In genomic region chr14:76416366-76417040, GRCm38 (mm10) we compare ENCODE assay signal across 7 mouse cellular contexts. TPM values are rescaled to one million over a fixed set of nuclear protein-coding genes. Genes with fewer than 3 reads are reported as not detected.
DNase-seq lines count a peak whose midpoint lies in the region; ATAC-seq and TF ChIP-seq lines count a peak whose summit lies in the region.

No protein-coding gene starts in this region.

- peak overlapping the region; percentile 89 for H3K4me2 ChIP-seq in lung, embryonic 15.5 days
- H3K4me2 ChIP-seq in forebrain, embryonic 12.5 days, result peak overlapping the region; percentile 89
- H3K4me2 ChIP-seq in intestine, postnatal 0 days (replicated peaks; ENCODE audit: low read depth), result peak overlapping the region; percentile 89
- H3K4me2 ChIP-seq in neural tube, embryonic 14.5 days (ENCODE audit: low read depth, low read length), result peak overlapping the region; percentile 94

- peak overlapping the region; percentile 99; the same call in 1 of the 2 replicates for H3K27ac ChIP-seq in lung, embryonic 15.5 days
- peak overlapping the region; percentile 100 for H3K27ac ChIP-seq in forebrain, embryonic 12.5 days
- peak overlapping the region; percentile 97; the same call in 1 of the 2 replicates for H3K27ac ChIP-seq in intestine, postnatal 0 days (ENCODE audit: low read depth, low read length)
- H3K27ac ChIP-seq in neural tube, embryonic 14.5 days (ENCODE audit: low read depth, low read length), result peak overlapping the region; percentile 100

- WGBS in lung, embryonic 15.5 days, result 41% methylated on average over 27 of the region's 27 CpGs
- WGBS in forebrain, embryonic 12.5 days, result 46% methylated on average over 27 of the region's 27 CpGs
- WGBS in intestine, postnatal 0 days, result 48% methylated on average over 27 of the region's 27 CpGs
- WGBS in neural tube, embryonic 14.5 days, result 42% methylated on average over 27 of the region's 27 CpGs

- peak; percentile 14; the same call in 1 of the 2 replicates for TF ChIP-seq CTCF in intestine, postnatal 0 days (IDR thresholded peaks at IDR 0.05; ENCODE audit: low read depth)

- no peak for ATAC-seq in lung, embryonic 15.5 days (ENCODE audit: borderline replicate concordance, extremely low read depth, low FRiP score, low TSS enrichment)
- ATAC-seq in forebrain, embryonic 12.5 days (ENCODE audit: low FRiP score), result no peak
- ATAC-seq in intestine, postnatal 0 days, result no peak
- ATAC-seq in neural tube, embryonic 14.5 days (ENCODE audit: low read depth), result no peak

- H3K27me3 ChIP-seq in lung, embryonic 15.5 days, result no peaks in the 10 kb centered on the region
- H3K27me3 ChIP-seq in forebrain, embryonic 12.5 days, result no peaks in the 10 kb centered on the region
- no peaks in the 10 kb centered on the region for H3K27me3 ChIP-seq in intestine, postnatal 0 days (replicated peaks; ENCODE audit: control insufficient read depth, insufficient read depth, low read length)
- no peaks in the 10 kb centered on the region; the same call in 1 of the 2 replicates for H3K27me3 ChIP-seq in neural tube, embryonic 14.5 days (ENCODE audit: control insufficient read depth, insufficient read depth, low read length)

- H3K9ac ChIP-seq in lung, embryonic 15.5 days, result peak overlapping the region; percentile 80
- peak overlapping the region; percentile 100 for H3K9ac ChIP-seq in forebrain, embryonic 12.5 days
- H3K9ac ChIP-seq in intestine, postnatal 0 days (ENCODE audit: low read depth, low read length), result peak overlapping the region; percentile 95
- H3K9ac ChIP-seq in neural tube, embryonic 14.5 days (replicated peaks; ENCODE audit: low read depth, low read length), result peak overlapping the region; percentile 98

- H3K4me1 ChIP-seq in lung, embryonic 15.5 days, result peaks cover 53% of the 10 kb centered on the region
- H3K4me1 ChIP-seq in forebrain, embryonic 12.5 days, result peaks cover 56% of the 10 kb centered on the region
- 0 out of 2 replicates have a peak, but pooled peaks cover 5% of the 10 kb centered on the region for H3K4me1 ChIP-seq in intestine, postnatal 0 days (replicated peaks; ENCODE audit: control insufficient read depth, insufficient read depth, low read length)
- peaks cover 48% of the 10 kb centered on the region for H3K4me1 ChIP-seq in neural tube, embryonic 14.5 days (ENCODE audit: control insufficient read depth, insufficient read depth, low read length)

- H3K4me3 ChIP-seq in lung, embryonic 15.5 days, result peak overlapping the region; percentile 94
- peak overlapping the region; percentile 99 for H3K4me3 ChIP-seq in forebrain, embryonic 12.5 days (replicated peaks)
- H3K4me3 ChIP-seq in intestine, postnatal 0 days (ENCODE audit: low read depth, low read length), result peak overlapping the region; percentile 81
- H3K4me3 ChIP-seq in neural tube, embryonic 14.5 days (ENCODE audit: low read depth, low read length), result peak overlapping the region; percentile 95

- no peaks in the 10 kb centered on the region for H3K9me3 ChIP-seq in lung, embryonic 15.5 days
- H3K9me3 ChIP-seq in forebrain, embryonic 12.5 days, result no peaks in the 10 kb centered on the region
- no peaks in the 10 kb centered on the region for H3K9me3 ChIP-seq in intestine, postnatal 0 days (ENCODE audit: control insufficient read depth)
- no peaks in the 10 kb centered on the region for H3K9me3 ChIP-seq in neural tube, embryonic 14.5 days (ENCODE audit: control insufficient read depth, low read length)

- DNase-seq in lung, postnatal 10 days, result no peak
- no peak for DNase-seq in spleen, adult 18-20 months
- DNase-seq in ovary, postnatal 36 days (ENCODE audit: low spot score), result no peak

- H3K36me3 ChIP-seq in lung, embryonic 15.5 days, result peaks cover 13% of the 10 kb centered on the region
- peaks cover 37% of the 10 kb centered on the region for H3K36me3 ChIP-seq in forebrain, embryonic 12.5 days (replicated peaks)
- H3K36me3 ChIP-seq in intestine, postnatal 0 days (ENCODE audit: control insufficient read depth, insufficient read depth), result peaks cover 16% of the 10 kb centered on the region; the same call in 1 of the 2 replicates
- peaks cover 11% of the 10 kb centered on the region for H3K36me3 ChIP-seq in neural tube, embryonic 14.5 days (ENCODE audit: control insufficient read depth, insufficient read depth, low read length)

RNA-seq across cellular contexts. Expression of gene Tsc22d1, which starts 1.7 kb away (rescaled TPM):
- 625 and 654 TPM in 2 replicates for polyA plus RNA-seq in lung, embryonic 15.5 days (2015; fragmentation: Nextera tagmentation; extraction: Ambion mirVana)
- 381 and 460 TPM in 2 replicates for polyA plus RNA-seq in forebrain, embryonic 12.5 days (2016; fragmentation: Nextera tagmentation; extraction: Ambion mirVana)
- 265 and 272 TPM in 2 replicates for polyA plus RNA-seq in intestine, postnatal 0 days (2015; fragmentation: Nextera tagmentation; extraction: Ambion mirVana)
- 885 and 965 TPM in 2 replicates for polyA plus RNA-seq in neural tube, embryonic 14.5 days (2014; fragmentation: Nextera tagmentation; extraction: Ambion mirVana)
